Mouse (Mus musculus): ENCODE measurements around the gene Fam76a.
A peak's percentile ranks its signal among the peaks of the same experiment; 100 is the strongest.

The Fam76a gene

DNA sequence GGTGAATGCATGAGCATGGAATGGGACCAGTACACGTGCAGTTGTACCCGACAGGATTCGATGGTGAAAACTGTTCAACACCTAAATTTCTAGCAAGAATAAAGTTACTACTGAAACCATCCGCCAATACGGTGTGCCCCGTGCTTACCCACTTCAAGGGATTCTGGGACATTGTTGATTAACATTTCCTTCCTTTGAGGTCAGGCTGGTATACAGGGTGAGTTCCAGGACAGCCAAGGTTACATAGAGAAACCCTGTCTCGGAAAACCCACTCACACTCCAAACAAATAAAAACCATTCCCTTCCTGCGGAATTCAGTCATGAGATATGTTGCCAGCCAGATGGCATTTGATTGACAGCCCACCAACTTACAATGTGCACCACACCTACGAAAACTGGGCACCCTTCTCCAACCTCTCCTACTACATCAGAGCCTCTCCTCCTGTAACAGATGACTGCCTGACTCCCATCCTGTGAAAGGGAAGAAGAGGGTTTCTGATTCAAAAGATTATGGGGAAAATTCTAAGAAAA is 37.4 kb downstream of the Fam76a start:
- peak in 1 of 2 experiments; percentile 10 for DNase-seq (ENCODE audit: low spot score in 2 of 2)

DNA sequence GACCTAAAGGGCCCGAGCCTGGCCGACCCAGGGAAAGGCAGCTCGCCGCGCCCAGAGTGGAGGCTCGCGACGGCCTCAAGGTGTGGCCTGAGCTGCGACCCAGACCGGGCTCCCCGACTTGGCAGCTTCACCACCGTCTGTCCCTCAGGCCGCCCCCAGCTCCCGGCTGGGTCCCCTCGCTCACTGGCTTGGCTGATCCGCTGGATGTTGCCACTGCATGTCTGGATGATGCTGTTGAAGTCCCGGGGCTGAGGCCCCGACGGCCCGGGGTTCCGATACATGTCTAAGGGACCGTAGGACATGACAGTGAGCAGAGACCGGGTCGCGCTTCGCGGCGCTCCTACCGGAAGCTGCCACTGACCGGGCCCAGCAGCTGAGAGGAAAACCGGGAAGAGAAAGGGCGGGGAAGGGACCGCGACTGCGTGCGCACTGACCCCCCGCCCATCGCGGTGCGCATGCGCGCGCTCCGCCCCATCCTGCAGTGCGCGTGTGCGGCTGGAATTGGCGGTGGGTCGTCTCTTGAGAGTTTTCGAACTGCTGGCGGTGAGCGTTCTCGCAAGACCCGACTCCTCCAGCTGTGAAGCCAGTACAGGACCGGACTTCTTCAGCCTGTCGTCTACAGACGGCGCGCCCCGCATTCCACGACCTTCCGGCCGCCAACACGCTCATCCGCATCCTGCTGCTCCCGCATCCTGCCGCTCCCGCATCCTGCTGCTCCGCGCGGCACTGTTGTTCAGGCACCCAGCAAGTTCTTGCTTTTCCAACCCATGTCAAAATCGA is 38.1 kb downstream of the Fam76a start, which contains the start of gene Stx12:
Gene Stx12 (minus strand): TSS at position 446 of the 780 bp plus-strand sequence.
- DNase-seq (ENCODE audit: low spot score in 2 of 2) = peak; percentile 63 to 74

DNA sequence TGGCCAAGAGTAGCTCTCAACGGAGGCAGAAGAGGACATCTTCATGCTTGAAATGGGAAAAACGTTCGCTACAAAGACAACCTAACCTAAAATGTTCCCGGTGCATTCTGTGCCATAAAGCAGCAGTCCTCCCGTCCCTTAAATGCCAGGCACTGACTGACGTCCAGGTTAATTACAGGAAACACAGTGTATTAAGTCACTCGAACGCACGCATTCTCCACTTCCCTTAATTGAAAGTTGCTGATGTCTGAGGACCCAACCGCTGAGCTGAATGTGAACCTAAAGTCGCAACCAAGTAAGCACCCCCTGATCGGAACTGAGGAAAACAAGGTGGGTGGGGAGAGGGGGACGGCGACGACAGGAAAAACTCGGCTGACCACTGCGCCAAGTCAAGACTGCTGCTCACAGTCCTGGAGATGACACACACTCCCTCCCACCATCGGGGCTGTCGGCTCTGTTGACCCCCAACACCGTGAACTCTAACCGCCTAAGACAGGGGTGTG is 38.7 kb downstream of the Fam76a start:
- DNase-seq (ENCODE audit: low spot score in 2 of 2) = peak; percentile 12 to 48

- no peak for DNase-seq (ENCODE audit: low spot score in 2 of 2)
Measured at GRCm38 (mm10) chr4:132874363-132875097, 47.8 kb downstream of the Fam76a start.

GRCm38 (mm10) chr4:132873481-132874362 is 48.6 kb downstream of the Fam76a start:
- no peak for DNase-seq (ENCODE audit: low spot score in 2 of 2)

DNA sequence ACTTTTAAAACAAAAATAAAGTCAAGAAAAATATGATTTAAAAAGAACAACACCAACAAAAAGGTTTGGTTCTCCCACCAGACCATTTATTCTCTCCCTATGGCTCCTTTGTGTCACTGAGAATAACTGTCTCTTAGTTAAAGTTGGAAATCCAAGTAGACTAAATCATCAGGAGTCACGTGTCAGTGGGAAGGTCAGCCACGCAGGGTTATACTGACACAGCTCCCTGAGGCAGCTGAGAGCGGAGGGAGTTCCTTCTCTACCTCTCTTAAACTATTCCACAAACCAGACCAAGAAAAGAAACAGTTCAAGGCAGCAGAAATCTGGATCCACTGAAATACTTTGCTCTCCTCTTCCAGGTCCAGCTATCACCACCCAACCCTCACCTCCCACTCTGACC is 51.2 kb downstream of the Fam76a start:
- DNase-seq (ENCODE audit: low spot score in 2 of 2) = no peak

- DNase-seq (ENCODE audit: low spot score in 2 of 2) = no peak
Measured at GRCm38 (mm10) chr4:132864856-132865255, 57.5 kb downstream of the Fam76a start.

DNA sequence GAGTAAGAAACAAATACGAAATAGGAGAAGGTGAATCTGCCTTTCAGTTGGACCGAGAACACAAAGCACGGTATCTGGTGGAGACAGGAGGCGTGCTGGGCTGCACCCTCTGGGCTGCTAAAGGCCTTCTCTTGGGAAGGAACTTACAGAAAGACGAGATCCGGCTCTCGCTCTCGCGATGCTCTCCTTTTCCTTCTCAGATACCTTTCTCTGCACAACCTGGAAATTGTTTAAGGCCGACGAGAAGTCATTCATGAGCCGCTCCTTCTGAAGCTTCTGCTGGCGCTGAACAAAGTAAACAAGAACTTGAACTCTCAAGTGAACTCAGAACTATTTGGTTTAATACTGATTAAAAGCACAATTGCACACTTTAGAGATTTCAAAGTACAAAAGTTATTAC is 59.3 kb downstream of the Fam76a start:
- DNase-seq (ENCODE audit: low spot score in 2 of 2) = no peak

DNA sequence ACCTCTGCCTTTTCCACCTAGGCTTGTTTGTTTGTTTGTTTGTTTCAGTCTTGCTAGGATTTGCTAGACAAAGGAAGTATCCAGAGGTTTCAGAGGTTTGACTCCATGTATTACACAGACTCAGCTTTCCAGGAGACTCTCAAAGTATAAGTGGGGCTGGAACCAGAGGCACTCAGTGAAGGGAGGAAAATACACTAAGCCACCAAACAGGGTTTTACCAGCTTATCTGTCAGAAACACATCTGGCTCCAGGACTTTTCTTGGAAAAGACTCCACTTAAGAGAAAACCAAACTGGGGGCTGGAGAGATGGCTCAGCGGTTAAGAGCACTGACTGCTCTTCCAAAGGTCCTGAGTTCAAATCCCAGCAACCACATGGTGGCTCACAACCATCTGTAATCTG is 61.5 kb downstream of the Fam76a start:
- no peak for DNase-seq (ENCODE audit: low spot score in 2 of 2)
